Mouse (Mus musculus): Measurements from ENCODE around the gene Gm20431. TPM values are rescaled to one million over a fixed set of nuclear protein-coding genes. Genes with fewer than 3 reads are reported as not detected.
"Not testable (repeated sequence)": the region's sequence is repeated elsewhere in the genome, so short reads cannot be mapped to it uniquely, and the experiment has no call there.

Gene Gm20431
- polyA plus RNA-seq, 1 experiment from 2014 or later: 8.2 TPM

- no peak overlapping the region for H3K27ac ChIP-seq (ENCODE audit: low read length)
- H3K4me3 ChIP-seq (replicated peaks; ENCODE audit: low read length): no peak overlapping the region
- no peak for ATAC-seq
- WGBS: 89% methylated on average over 16 of the region's 16 CpGs
- H3K27me3 ChIP-seq (replicated peaks; ENCODE audit: control insufficient read depth, insufficient read depth, low read length): no peaks in the 10 kb centered on the region
- H3K9ac ChIP-seq (replicated peaks; ENCODE audit: low read depth, low read length): no peak overlapping the region
- H3K4me2 ChIP-seq (ENCODE audit: low read length): no peak overlapping the region
- H3K36me3 ChIP-seq (ENCODE audit: control insufficient read depth, insufficient read depth): no peaks in the 10 kb centered on the region; the same call in 1 of the 2 replicates
- H3K9me3 ChIP-seq (ENCODE audit: control insufficient read depth, low read length): no peaks in the 10 kb centered on the region
- peaks cover 24% of the 10 kb centered on the region for H3K4me1 ChIP-seq (replicated peaks; ENCODE audit: control insufficient read depth, insufficient read depth, low read length)
These were observed 4.4 kb downstream of the Gm20431 start for GRCm38 (mm10) chr2:167656629-167657478.

GRCm38 (mm10) chr2:167654911-167655600 lies 6.2 kb downstream of the Gm20431 start:
- Histone ChIP-seq H3K4me1 (replicated peaks; ENCODE audit: control insufficient read depth, insufficient read depth, low read length) (peaks cover 12% of the 10 kb centered on the region), H3K4me2 (ENCODE audit: low read length) (no peak overlapping the region), H3K36me3 (ENCODE audit: control insufficient read depth, insufficient read depth) (no peaks in the 10 kb centered on the region; the same call in 1 of the 2 replicates), H3K27ac (ENCODE audit: low read length) (no peak overlapping the region), H3K27me3 (replicated peaks; ENCODE audit: control insufficient read depth, insufficient read depth, low read length) (no peaks in the 10 kb centered on the region), H3K9me3 (ENCODE audit: control insufficient read depth, low read length) (no peaks in the 10 kb centered on the region), H3K4me3 (replicated peaks; ENCODE audit: low read length) (no peak overlapping the region), H3K9ac (replicated peaks; ENCODE audit: low read depth, low read length) (no peak overlapping the region)
- no peak for ATAC-seq
- 84% methylated on average over 10 of the region's 10 CpGs for WGBS

GRCm38 (mm10) chr2:167652694-167653093 lies 8.6 kb downstream of the Gm20431 start:
- Histone ChIP-seq H3K4me1 (replicated peaks; ENCODE audit: control insufficient read depth, insufficient read depth, low read length) (no peaks in the 10 kb centered on the region), H3K4me3 (replicated peaks; ENCODE audit: low read length) (no peak overlapping the region), H3K9me3 (ENCODE audit: control insufficient read depth, low read length) (no peaks in the 10 kb centered on the region), H3K27me3 (replicated peaks; ENCODE audit: control insufficient read depth, insufficient read depth, low read length) (no peaks in the 10 kb centered on the region), H3K9ac (replicated peaks; ENCODE audit: low read depth, low read length) (no peak overlapping the region), H3K4me2 (ENCODE audit: low read length) (no peak overlapping the region), H3K36me3 (ENCODE audit: control insufficient read depth, insufficient read depth) (no peaks in the 10 kb centered on the region; the same call in 1 of the 2 replicates), H3K27ac (ENCODE audit: low read length) (no peak overlapping the region)
- 71% methylated on average over 7 of the region's 7 CpGs for WGBS
- no peak for ATAC-seq

GRCm38 (mm10) chr2:167651622-167652021 lies 9.7 kb downstream of the Gm20431 start:
- H3K27ac ChIP-seq (ENCODE audit: low read length): no peak overlapping the region

GRCm38 (mm10) chr2:167649290-167650032 lies 11.8 kb downstream of the Gm20431 start:
- no peaks in the 10 kb centered on the region; the same call in 1 of the 2 replicates for H3K36me3 ChIP-seq (ENCODE audit: control insufficient read depth, insufficient read depth)
- no peak overlapping the region for H3K9ac ChIP-seq (replicated peaks; ENCODE audit: low read depth, low read length)
- no peaks in the 10 kb centered on the region for H3K9me3 ChIP-seq (ENCODE audit: control insufficient read depth, low read length)
- no peaks in the 10 kb centered on the region for H3K4me1 ChIP-seq (replicated peaks; ENCODE audit: control insufficient read depth, insufficient read depth, low read length)
- no peak for ATAC-seq
- no peak overlapping the region for H3K27ac ChIP-seq (ENCODE audit: low read length)
- no peak overlapping the region for H3K4me2 ChIP-seq (ENCODE audit: low read length)
- H3K4me3 ChIP-seq (replicated peaks; ENCODE audit: low read length): no peak overlapping the region
- 92% methylated on average over 12 of the region's 12 CpGs for WGBS
- H3K27me3 ChIP-seq (replicated peaks; ENCODE audit: control insufficient read depth, insufficient read depth, low read length): no peaks in the 10 kb centered on the region

More at GRCm38 (mm10) chr2:167651622-167652021, 9.7 kb downstream of the Gm20431 start:
- 85% methylated on average over 9 of the region's 9 CpGs for WGBS
- Histone ChIP-seq H3K36me3 (ENCODE audit: control insufficient read depth, insufficient read depth) (no peaks in the 10 kb centered on the region; the same call in 1 of the 2 replicates), H3K27me3 (replicated peaks; ENCODE audit: control insufficient read depth, insufficient read depth, low read length) (no peaks in the 10 kb centered on the region), H3K9ac (replicated peaks; ENCODE audit: low read depth, low read length) (no peak overlapping the region), H3K4me3 (replicated peaks; ENCODE audit: low read length) (no peak overlapping the region), H3K4me2 (ENCODE audit: low read length) (no peak overlapping the region), H3K4me1 (replicated peaks; ENCODE audit: control insufficient read depth, insufficient read depth, low read length) (no peaks in the 10 kb centered on the region), H3K9me3 (ENCODE audit: control insufficient read depth, low read length) (no peaks in the 10 kb centered on the region)
- ATAC-seq: no peak

- no peak overlapping the region for H3K4me3 ChIP-seq (replicated peaks; ENCODE audit: low read length)
- 79% methylated on average over 4 of the region's 4 CpGs for WGBS
- no peaks in the 10 kb centered on the region for H3K9me3 ChIP-seq (ENCODE audit: control insufficient read depth, low read length)
These were observed 14.9 kb downstream of the Gm20431 start for GRCm38 (mm10) chr2:167646411-167646810.

GRCm38 (mm10) chr2:167643356-167644052 lies 17.8 kb downstream of the Gm20431 start:
- H3K4me3 ChIP-seq (replicated peaks; ENCODE audit: low read length); H3K36me3 ChIP-seq (ENCODE audit: control insufficient read depth, insufficient read depth); H3K9me3 ChIP-seq (ENCODE audit: control insufficient read depth, low read length); H3K27me3 ChIP-seq (replicated peaks; ENCODE audit: control insufficient read depth, insufficient read depth, low read length); H3K4me2 ChIP-seq (ENCODE audit: low read length); H3K9ac ChIP-seq (replicated peaks; ENCODE audit: low read depth, low read length); H3K4me1 ChIP-seq (replicated peaks; ENCODE audit: control insufficient read depth, insufficient read depth, low read length); ATAC-seq; H3K27ac ChIP-seq (ENCODE audit: low read length): not testable (repeated sequence)
- 85% methylated on average over 13 of the region's 13 CpGs for WGBS

More at GRCm38 (mm10) chr2:167646411-167646810, 14.9 kb downstream of the Gm20431 start:
- no peak overlapping the region for H3K9ac ChIP-seq (replicated peaks; ENCODE audit: low read depth, low read length)
- H3K4me1 ChIP-seq (replicated peaks; ENCODE audit: control insufficient read depth, insufficient read depth, low read length): no peaks in the 10 kb centered on the region
- no peaks in the 10 kb centered on the region for H3K27me3 ChIP-seq (replicated peaks; ENCODE audit: control insufficient read depth, insufficient read depth, low read length)
- no peak overlapping the region for H3K4me2 ChIP-seq (ENCODE audit: low read length)
- no peak for ATAC-seq
- H3K36me3 ChIP-seq (ENCODE audit: control insufficient read depth, insufficient read depth): no peaks in the 10 kb centered on the region
- H3K27ac ChIP-seq (ENCODE audit: low read length): no peak overlapping the region

- 90% methylated on average over 6 of the region's 6 CpGs for WGBS
- H3K9ac ChIP-seq (replicated peaks; ENCODE audit: low read depth, low read length): no peak overlapping the region
- no peak for ATAC-seq
- H3K27ac ChIP-seq (ENCODE audit: low read length): no peak overlapping the region
- H3K4me1 ChIP-seq (replicated peaks; ENCODE audit: control insufficient read depth, insufficient read depth, low read length): no peaks in the 10 kb centered on the region
- no peaks in the 10 kb centered on the region for H3K36me3 ChIP-seq (ENCODE audit: control insufficient read depth, insufficient read depth)
- no peak overlapping the region for H3K4me2 ChIP-seq (ENCODE audit: low read length)
- no peaks in the 10 kb centered on the region for H3K9me3 ChIP-seq (ENCODE audit: control insufficient read depth, low read length)
- H3K27me3 ChIP-seq (replicated peaks; ENCODE audit: control insufficient read depth, insufficient read depth, low read length): no peaks in the 10 kb centered on the region
- no peak overlapping the region for H3K4me3 ChIP-seq (replicated peaks; ENCODE audit: low read length)
These were observed 19.1 kb downstream of the Gm20431 start for GRCm38 (mm10) chr2:167642164-167642563.
